Mouse (Mus musculus) ZHBTc4 (cell line): ENCODE measurements at regions not wholly inside any gene's neighbourhood (a gene's known extent, or its start where the extent isn't known, plus 50 kb on each side); places are given as distances from the start of the nearest gene placed in this dataset.
A peak's percentile ranks its signal among the peaks of the same experiment; 100 is the strongest.

Experiments used
- DNase-seq: peaks from one replicate; pipeline ENCODE4 v3.0.0-alpha.2; 2011; ENCODE audit warnings: low read depth, low spot score

DNA sequence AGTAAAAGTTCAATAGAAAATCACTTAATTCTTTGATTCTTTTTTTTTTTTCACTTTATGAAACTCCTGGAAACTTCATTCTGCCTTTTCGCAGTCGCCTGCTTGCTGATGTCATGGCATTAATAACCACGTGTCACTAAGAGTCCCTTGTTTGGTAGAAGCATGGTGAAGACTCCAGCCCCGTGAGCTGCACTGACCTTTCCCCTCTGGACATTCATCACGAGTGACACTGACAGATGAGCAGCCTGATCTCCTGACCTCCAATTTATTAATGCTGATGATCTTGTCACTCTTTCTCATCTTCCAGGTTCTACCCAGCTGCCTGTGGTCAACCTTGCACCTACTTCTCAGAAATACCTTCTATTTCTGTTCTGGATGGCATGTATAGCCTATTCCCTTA, 867.1 kb upstream of the Slit2 start:
- no peak for DNase-seq

DNA sequence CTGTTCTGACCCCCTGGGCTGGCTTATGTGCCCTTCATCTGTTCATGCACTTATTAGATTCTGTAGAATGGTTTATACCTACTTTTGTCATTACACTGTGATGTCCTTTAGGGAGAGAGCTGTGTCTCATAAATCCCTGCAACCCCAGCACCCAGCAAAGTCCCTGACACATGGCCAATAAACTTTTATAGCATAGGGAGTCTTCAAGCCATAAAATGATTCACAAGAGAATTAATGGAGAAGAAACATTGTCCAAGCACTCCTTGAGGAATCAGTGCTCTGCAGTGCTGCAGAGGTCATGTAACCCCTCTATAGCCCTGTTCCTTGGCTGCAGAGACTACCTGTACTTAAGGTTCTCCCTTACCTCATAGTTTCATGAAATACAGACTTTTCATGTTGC, 887.2 kb upstream of the Slit2 start:
- no peak for DNase-seq

DNA sequence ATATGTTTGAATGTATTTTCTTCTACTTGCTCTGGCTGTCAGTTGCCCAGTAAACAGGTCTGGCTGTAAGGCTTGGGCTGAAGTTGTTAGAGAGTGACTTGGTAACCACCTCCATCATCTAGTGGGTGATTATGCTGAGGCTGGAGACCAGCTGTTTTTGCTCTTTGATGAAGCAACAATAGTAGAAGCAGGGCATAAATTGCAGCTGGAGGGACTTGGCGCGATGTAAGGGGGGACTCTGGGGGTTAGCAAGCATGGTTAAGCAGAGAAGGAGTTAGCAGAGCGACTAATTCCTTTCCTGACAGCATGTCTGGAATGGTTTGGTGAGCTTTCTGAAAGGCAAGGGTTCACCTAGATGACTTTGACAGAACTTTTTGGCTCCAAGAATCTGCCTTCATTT, 930.0 kb upstream of the Slit2 start:
- no peak for DNase-seq

DNA sequence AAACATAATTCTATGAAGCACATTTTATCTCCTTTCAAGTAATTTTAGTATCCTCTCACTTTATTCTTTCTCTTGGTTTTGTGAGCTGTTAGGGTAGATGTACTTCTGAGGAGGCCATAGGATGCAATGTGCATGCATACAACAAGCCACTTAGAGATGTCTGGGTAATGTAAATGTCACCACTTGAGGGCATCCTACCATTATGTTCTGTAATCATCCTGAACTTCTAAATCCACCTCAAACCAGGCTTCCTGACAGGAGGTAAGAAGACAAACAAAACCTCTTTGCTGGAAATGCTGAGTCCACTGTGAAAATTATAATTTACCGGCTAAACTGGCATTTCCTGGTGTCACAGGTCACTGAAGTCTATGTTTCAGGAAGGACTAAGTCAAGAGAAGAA, 946.2 kb upstream of the Slit2 start:
- DNase-seq, result no peak

DNA sequence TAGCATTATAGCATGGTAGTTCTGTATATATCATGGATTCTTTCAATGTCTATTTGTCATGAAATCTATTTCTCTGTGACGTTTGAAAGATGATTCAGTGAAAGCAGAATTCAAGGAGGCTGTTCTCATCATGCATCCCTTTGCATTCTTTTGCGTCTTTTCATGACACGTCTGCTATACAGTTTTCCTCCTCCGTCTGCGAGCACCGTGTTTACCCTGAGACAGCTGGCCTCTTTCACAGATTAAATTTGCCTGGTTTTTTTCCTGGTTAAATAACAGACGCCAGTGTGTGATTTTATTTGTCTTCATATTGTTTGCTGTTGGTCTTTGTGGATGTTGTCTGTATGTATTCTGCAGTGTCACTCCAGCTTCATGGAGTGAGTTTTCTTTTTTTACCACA, 948.9 kb upstream of the Slit2 start:
- no peak for DNase-seq

DNA sequence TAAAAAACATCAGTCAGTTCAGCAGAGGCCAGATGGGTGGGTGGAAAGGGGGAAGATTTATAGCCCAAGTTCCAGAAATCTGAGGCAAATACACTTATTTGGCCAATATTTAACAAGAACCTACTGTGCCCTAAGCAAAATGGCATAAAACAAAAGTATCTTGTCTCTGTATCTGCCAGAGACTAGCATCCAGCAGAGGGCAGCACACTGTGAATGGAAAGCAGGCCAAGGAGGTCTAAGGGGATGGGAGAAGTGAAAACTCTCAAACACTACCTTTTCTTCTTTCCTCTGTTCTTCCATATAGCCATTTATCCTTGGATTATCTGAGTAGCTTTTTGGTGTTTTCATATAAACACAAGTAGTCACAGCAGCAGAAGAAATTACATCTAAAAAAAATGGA, 968.6 kb upstream of the Slit2 start:
- DNase-seq, result peak; percentile 49

DNA sequence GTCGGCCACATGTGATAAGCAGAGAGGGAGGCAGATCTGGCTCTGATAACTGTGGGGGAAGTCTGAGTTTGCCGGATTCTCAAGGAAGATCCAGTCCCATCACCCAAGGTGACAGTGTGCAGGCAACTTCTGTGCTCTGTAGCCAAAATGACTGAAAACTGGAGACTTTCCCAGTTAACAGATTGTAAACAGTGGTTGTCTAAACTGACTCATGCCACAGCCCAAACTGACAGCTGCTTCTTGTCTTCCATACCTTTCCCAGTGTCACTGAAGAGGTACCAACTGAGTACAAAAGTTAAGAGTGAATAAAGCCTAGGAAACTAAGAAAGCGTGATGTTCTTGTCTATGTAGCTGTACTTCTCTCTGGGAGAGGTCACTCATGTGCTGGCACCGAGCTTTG, 990.4 kb upstream of the Slit2 start:
- no peak for DNase-seq

DNA sequence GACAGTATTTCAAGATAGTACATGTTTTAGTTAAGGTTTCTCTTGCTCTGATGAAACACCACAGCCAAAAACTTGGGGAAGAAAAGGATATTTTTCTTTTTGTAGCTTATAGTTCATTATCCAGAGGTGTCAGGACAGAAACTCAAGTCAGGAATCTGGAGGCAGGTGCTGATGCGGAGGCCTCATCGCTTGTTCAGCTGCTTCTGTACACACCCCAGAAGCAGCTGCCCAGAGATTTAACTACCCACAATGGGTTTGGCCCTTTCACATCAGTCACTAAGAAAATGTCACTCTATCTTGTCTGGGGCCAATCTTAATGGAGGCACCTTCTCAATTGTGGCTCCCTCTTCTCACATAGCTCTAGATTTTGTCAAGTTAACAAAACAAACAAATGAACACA, 996.4 kb upstream of the Slit2 start:
- no peak for DNase-seq

DNA sequence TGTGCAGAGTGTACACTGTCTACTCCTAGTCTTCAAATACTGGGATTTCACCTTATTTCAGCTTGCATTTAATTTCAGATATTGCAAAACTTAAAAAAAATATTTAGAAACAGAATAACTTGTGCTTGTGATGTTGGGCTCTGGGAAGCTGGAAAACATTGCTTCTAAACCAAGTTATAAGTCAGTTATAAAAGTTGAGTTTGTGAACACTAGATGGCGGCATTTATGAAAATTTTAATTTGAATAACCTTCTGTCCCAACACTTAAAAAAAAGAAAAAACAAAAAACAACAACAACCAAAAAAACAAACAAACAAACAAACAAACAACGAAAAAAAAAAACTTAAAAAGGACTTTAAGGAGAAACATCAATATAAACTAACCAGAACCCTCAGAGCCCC, 1002.6 kb upstream of the Slit2 start:
- DNase-seq, result no peak

DNA sequence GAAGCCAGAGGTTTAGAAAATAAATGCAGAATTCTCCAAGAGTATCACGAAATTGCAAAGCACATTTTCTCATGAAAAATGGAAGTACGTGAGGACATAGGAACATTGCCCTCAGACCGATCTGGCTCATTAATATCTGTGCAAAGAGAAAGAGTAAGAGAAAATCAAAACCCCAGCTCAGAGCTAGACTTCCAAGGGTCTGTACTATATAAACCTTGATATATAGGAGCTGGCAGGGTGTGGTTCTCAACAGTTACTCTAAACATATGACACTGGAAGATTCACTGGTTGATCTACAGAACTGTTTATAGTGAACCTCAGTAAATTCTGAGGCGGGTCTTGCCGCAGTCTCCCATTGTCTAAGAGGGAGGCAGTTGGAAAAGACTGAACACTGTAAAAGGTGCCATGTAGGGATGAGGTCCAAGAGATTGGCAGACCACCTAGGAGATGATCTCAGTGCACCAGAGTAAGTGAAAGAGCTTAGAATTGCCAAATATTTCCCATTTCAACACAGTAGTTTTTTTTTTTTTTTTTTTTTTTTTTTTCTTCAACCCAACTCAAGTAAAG, 1014.0 kb upstream of the Slit2 start:
- no peak for DNase-seq

DNA sequence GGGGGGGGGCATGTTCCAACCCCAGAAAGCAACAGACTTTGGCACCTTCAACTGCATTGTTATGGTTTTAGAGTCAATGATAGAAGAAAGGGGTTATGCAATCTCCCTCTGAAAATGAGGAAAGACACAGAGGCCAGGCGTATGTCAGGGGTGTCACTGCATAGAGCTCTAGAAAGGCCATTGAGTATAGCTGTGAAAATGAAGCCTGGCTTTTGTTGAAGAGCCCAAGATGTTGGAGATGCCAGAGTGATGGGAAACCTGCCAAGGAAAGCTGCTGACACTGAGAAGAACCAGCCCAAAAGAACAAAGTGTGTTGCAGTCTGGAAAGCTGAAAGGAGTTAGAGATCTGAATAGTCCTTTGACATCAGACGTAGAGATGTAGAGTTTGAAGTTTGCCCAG, 1022.2 kb upstream of the Slit2 start:
- no peak for DNase-seq

DNA sequence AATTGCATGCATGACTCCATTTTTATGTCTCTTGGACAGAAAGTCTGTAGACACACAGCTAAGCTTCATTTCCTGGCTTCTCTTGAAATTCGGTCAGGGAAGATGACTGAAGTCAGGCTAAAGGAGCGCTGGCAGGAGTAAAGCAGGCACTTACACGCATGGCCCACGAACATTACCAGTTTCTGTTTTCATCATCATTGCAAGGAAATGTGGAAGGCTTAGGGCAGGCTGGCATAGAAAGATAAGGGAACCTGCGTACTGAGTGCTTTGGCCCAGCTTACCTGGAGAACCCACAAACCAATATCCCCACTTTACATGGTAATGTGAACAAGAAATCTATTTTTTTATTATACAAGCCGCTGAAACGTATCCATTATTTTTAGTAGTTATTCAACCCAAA, 1056.6 kb upstream of the Slit2 start:
- DNase-seq, result no peak

DNA sequence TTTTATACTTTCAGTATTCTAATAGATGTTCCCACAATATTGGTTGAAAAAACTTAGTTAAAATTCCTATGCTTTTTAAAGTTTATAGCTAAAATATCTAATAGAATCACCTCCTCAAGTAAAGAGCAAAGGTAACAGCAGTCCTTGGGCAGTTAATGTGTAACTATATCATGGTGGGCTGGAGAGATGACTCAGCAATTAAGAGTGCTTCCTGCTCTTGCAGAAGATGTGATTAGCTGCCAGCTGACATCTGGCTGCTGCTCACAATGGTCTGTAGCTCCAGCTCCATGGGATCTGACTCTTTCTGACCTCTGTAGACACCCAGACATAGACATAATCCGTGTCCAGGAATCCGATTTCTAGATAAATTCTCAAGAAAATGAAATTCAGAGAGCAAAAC, 1044.5 kb upstream of the Lcorl start:
- DNase-seq, result no peak

DNA sequence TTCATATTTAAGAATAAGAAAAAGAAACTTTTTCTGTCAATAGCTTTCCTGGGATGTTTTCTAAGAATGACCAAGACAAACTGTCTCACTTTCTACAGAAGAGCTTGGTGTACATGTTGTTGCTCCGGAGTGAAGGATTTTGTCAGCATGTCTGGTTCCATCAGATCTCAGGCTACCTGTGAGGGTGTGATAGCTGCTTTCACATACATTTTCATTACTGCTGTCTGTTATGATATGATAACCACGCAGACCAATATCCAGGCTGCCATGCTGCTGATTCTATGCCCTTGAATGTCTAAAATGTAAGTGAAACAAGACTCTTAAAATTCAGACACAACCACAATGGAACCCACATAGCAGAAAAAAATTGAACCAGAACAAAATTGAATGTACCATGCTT, 1036.6 kb upstream of the Lcorl start:
- DNase-seq, result no peak

DNA sequence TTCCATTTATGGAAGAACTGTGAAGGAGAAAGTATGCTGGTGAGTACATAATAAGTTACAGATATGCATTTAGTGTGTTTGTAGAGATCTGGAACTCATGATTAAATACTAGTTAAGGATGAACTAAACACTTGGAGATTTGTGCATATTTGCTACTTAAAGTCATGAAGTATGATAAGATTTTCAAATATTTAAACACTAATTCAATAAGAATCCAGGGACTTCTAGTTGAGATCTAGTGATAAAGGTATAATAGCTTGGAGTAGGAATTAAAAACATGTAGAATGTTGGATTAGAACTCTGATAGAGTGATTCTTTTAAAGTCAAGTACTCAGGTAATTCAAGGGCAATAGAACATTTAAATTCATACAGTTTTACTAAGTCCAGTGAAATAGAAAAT, 1026.5 kb upstream of the Lcorl start:
- no peak for DNase-seq

DNA sequence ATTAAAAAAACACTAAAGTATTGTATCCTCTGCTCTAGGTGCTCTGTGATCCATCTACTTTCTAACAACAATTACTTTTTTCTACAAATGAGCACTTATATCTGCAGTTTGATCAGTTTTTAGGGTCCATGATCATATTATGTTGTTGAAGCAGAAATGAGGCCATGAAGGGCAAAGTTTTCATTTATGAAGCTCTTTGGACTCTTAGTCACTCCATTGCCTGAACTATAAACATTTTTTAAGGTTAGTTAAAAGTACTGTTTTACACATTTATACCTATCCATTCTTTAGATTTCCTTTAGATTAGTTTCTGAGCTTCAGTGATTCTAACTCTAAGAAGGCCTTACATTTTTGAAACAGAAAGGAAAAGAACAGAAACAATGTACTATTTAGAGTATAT, 999.4 kb upstream of the Lcorl start:
- DNase-seq, result no peak

DNA sequence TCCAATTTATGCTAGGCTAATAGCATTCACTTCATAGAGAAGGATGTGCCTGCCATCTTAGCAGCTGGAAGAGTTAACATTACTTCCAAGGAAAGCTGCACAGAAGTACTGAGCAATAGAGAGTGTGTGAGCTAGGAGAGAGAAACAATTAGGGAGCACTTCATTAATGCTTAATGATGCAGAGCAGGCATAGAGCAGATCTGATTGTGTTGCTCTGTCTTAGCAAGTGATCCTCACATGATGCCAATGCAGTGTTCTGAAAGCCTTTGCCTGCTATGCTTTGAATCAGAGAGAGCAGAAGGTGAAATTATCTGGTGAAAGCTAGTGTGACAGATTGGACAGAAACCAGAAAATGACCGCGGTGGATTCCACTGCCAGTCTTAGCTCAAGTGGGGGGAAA, 987.8 kb upstream of the Lcorl start:
- DNase-seq, result no peak

DNA sequence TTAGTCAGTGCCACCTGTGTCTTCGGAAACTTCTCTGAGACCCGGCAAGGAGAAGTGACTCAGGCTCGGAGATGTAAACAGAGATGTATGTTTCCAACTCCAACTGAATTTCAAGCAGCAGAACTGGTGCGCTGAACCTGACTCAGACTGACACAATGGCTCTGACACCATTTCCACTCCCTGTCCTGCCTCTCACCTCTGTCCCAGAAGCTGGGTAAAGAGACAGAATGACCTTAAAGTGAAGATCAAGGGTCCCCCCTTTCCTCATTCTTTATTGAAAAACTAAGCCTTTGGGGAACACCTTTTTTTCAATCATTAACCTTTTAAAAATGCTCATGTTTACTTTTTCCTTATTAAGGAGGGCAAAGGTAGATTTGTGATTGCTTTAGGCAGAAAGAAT, 979.4 kb upstream of the Lcorl start:
- no peak for DNase-seq

DNA sequence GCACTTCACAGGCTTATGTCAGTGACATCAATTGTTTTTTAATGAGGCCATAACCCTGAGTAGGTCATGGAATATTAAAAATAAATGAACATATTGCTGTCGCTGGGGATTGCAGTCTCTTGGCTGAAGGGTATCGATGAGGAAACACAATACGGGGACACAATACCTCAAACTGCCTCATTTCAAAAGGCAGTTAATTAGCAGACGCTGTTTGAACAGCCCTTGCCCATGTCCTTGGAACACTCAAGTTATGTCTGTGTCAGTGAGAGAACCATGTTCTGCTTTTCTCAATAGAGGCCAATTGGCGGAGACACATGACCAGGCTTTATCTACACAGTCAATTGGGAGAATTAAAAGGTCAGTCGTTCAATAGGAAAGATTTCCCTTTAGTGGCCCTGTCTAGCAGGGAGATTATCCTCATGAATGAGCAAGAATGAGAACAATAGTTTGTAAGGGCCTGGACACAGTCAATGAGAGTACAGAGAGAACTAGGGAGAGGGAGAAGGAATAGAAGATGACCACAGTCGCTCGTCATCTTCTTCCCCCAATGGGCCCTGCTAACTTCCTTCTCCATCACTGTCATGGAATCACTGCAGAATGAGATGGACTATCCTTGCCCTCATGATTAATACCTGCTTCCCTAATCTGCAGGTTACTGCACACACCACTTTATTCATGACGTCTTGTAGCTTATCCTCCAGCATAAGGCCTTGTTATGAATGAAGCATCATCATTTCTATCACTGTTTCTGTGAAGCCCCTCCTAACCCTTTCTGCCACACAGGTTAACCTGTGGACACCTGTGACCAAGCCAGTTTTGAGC, 973.6 kb upstream of the Lcorl start:
- no peak for DNase-seq

DNA sequence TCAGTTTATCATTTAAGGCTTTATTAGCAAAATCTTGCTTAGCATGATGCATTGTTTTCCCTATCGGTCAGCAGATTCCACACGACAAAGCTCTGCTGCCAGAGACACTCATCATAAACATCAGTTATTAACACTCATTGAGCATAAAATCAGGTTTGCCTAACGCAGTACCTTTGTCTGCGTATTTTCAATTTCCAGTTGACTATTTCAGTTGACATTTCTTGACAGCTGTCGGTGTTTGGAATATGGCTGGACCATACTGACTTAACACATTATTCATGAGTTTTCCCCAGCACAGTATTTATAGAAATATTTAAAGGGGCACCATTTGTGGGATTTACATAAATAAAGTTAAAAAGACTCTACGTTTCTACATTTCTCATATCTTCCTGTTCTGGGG, 972.7 kb upstream of the Lcorl start:
- no peak for DNase-seq

DNA sequence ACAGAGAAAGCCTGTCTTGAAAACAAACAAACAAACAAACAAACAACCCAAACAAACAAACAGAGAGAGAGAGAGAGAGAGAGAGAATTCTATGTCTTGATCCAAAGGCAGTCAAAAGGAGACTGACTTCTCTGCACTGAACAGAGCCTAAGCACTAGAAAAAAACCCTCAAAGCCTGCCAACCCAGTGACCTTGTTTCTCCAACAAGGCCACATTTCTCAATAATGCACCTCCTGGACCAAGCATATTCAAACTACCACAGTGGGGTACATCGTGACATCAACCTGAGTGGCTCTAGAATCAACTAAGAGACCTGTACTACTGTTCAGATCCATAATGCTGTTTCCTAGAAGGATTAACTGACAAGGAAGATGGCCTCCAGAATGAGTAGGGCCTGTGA, 969.0 kb upstream of the Lcorl start:
- no peak for DNase-seq

DNA sequence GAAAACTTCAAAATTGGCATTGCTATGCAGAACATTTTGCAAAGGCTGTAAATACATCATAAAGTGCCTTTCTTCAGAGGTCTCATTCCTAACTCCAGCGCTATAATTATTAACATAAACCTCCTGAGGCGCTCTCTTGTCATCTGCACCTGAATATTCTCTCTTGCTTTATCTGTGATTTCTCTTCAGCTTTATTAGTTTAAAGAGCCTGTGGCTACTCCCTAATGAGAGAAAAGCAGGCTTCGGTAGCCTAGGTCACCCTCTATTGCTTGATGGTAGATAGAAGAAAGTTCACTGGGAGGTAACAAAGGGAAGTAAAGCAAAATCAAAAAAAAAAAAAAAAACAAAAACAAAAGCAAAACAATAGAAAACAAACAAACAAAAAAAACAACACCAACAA, 967.5 kb upstream of the Lcorl start:
- no peak for DNase-seq

DNA sequence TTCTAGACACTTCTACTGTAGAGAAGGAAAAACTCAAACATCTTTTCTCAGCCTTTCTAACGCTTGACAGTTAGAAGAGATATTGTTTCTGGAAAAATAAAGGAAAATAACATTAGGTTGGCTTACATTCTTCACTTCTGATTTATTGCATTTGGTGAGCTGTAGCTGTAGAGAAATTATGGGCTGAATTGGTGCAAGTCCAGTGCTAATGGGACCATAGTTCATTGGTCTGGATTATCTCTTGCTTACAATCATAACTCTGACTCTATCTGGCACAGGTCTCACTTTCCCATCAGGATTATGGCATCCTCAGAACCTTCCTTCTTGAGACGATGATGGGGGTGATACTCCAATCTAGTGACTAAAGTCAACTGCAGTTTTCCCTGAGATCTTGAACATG, 937.7 kb upstream of the Lcorl start:
- DNase-seq, result no peak
